Mouse (Mus musculus) T-cell, adult 2 months (primary cell): ENCODE measurements around the gene Lypd6b.

Experiments
- DNase-seq: peaks from one replicate; pipeline ENCODE4 v3.0.0; 2022; ENCODE audit warnings: low spot score

The Lypd6b gene

DNA sequence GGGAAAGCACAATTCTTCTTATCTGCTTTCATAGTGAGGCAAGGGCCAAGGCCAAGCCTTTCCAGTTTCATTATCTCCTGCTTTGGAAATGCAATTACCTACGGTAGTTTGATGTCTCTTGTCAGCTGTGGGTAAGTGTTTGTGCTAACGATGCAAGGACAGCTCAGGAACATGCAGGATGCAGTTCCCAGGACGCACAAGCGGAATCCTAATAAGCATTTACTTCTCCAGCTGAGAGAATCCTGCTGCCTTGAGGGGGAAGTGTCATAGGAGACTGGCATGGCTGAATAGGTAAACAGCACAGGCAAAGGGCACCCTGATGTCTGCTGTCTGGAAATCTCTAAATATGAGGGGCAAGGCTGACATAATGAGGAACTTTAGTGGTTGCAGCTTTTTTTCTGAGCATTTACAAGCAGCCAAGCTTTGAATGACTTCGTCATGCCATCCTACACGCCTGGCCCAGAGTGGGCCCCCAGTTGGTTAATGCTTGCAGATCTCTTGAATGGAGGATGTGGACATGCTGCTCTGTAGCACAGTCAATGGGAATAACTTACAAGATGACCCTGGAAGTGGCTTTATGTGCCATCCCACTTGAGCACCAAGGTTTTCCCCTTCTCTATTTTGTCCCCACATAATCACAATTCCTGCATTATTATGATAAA lies 165.3 kb downstream of the Lypd6b start:
- DNase-seq = no peak

DNA sequence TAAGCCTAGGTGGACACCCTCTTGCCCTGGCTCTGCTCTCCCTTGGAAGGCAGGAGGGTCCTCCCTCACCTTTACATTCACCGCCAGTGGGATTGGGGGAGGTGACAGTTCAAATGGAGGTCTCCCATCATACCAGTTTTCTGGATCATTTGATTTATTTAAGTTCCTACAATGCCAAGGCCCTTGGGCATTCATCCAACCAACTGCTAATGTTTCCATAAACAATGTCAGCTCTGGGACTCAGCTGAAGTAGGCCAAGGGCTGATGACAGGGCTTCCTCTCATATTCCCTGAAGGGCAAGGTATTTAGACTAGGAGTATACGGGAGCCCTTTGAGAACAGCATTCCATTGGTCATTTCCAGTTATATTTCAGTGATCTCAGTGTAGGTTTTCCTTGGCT lies 170.0 kb downstream of the Lypd6b start:
- DNase-seq = no peak

DNA sequence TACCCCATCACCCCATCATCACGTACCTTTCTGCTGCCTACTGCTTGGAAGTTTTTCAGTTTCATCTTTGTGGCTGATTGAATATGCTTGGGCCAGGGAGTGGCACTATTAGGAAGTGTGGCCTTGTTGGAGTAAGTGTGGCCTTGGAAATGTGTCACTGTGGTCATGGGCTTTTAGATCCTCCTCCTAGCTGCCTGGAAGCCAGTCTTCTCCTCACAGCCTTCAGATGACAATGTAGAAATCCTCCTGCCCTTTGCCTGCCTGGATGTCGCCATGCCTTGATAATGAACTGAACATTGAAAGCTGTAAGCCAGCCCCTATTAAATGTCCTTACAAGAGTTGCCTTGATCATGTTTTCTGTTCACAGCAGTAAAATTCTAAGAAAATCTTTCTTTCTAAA lies 174.5 kb downstream of the Lypd6b start:
- no peak for DNase-seq

DNA sequence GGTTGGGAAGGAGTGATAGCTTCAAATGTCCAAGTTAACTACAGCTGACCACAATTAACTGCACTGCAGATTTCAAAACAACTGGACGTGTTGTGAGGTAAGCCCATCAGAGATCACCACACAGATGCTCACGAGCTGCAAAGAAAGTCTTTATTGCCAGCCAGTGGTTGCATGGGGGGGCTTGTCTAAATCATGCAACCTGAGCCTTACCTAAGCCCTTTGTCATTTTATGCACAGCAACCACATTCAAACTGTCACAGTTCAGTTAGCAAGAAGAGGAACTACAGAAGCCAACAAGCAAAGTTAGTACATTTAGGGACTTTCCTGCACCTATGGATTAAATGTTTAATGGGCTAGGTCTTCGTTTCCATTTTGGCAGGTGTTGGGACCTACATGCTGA lies 177.4 kb downstream of the Lypd6b start:
- no peak for DNase-seq

DNA sequence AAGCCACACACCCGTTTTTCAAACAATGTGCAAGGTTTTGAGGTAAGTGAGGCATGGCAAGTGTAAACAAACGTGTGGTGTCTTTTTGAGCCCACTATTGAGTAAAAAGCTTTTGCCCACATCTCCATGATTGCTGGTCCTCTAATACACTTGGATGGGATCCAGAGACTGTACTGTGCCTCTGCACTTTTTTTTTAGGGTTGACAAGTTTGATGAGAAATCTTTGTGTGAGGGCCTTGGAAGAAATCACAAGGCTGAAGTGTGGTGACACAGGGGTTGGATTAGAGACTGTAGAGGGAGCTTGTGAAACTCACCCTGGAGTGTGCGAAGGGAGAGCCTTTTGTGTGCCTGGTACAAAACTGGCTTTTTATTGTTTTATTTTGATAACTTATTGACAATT lies 180.3 kb downstream of the Lypd6b start:
- DNase-seq = no peak

DNA sequence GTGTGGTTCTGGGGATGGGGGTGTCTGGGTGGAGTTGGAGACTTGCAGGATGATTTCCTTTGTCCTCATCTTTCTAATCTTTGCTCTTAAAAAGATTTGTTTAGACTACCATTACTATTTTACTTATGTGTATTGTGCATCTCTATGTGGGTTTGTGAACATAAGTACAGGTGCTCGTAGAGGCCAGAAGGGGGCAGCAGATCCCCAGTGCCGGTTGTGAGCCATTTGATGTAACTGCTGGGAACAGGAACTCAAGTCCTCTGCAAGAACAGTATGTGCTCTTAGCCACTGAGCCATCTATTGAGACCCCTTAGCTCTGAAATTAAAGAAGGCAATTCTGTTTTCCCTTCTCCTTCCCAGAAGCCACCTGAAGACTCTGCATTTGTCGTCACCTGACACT lies 183.5 kb downstream of the Lypd6b start:
- no peak for DNase-seq

DNA sequence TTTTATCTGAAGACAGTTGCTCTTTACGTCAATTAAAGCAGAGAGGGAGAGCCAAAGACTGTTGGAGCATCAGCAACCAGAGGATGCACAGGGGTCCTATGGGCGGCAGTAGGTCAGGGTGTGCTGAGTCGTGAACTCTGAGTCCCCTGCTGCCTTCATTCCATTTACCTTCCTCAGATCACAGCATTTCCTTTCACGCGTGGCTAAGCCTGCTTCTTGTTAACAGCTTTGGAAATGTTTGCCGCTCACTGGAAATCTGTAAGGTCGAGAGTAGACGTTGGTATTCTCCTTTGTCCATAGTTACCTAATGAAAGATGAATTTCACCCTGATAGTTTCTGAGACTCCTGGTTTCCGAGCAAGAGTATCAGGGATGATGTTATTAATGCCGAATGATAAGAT lies 191.1 kb downstream of the Lypd6b start:
- no peak for DNase-seq

DNA sequence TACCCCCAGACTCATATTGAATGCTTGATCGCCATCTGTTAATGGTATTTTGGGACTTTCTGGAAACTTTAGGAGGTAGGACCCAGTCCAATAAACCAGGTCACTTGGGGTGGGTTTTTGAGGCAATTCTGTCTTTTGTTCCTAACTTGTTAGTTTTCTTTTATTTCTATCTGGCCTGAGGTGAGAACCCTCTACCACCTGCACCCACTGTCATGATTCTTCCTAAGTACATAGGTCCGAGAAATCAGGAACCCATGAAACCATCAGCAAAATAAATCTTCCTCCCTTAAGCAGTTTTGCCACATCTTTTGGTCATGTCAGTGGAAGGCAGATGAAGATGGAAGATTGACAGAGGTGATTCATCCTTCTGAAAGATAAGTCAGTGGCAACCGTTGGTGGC lies 192.5 kb downstream of the Lypd6b start:
- no peak for DNase-seq

DNA sequence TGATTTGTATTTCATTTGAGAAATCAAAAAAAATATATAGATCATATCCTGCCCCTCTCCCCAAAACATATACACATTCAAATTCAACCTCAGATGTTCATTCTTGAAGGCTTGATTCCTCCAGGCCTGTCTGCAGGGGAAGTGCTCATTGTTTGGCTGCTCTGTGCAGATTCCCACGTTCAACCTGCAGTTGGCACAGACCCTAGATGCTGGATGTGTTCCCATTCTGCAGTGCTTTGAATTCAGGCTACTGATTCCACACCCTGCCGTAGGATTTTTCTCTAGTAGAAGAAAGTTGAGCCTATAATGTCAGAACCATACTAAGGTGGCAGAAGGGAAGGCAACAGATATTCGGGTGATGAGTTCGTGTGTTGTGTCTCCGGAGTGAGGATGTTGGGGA lies 195.5 kb downstream of the Lypd6b start:
- no peak for DNase-seq

DNA sequence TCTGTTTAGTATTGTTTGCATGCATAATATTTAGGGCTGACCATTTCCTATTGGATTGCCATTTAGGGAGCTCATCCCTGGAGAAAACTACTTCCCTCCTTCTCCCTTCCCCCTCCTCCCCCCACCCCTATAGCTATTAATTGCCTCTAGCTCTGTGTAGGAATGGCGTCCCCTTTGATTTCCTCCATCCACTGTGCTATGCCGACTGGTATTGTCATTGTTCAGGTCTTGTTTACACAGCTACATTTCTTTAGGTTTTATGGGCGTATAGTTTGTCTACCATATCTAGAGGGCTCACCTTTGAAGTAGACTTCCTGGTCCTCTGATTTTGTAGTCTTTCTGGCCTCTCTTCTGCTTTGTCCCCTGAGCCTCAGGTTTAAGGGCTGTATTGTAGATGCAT lies 197.3 kb downstream of the Lypd6b start:
- no peak for DNase-seq

DNA sequence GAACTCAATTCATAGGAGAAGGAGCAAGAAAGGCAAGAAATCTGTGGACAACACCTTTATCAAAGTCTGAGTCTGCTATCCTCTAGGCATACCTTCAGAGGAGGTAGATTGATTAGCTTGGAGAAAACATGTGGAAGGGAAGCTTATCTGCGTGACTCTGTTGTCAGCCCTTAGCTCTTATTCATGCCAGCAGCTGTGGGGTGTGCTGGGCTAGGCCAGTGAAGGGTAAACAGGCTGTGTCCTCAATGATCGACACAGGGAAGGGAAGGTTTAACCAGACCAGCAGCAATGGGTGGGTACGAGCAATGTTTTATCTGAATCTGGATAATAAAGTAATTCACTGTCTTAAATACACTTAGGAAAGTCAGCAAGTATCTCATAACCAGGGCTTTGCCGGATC lies 208.4 kb downstream of the Lypd6b start:
- no peak for DNase-seq

DNA sequence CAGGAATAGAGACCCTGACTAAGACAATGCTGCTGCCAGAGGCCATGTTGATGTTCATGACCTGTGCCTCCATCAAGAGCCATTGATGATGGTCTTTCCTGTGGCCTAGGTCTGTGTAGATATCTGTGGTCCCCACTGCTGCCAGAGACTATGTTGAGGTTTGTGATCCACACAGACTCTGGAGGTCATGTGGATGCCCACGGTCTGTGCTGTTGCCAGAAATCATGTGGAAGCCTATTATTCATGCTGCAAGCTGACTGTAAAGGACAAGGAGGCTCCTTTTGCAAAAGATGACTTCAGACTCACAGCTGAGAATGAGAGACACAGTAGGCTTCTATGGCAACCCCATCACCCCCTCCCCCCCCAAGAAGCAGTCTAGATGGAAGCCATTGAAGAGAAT lies 209.7 kb downstream of the Lypd6b start:
- no peak for DNase-seq
